Mouse (Mus musculus) Muller cell, postnatal 12 days (primary cell): ENCODE data around the gene Rassf6.

Experiments
- DNase-seq: peaks from one replicate; pipeline ENCODE4 v3.0.0-alpha.2; 2015; ENCODE audit errors: inconsistent ontology term

The Rassf6 gene

GRCm38 (mm10) chr5:90571216-90571615 is 69.2 kb downstream of the Rassf6 start:
- DNase-seq: peak; percentile 18

DNA sequence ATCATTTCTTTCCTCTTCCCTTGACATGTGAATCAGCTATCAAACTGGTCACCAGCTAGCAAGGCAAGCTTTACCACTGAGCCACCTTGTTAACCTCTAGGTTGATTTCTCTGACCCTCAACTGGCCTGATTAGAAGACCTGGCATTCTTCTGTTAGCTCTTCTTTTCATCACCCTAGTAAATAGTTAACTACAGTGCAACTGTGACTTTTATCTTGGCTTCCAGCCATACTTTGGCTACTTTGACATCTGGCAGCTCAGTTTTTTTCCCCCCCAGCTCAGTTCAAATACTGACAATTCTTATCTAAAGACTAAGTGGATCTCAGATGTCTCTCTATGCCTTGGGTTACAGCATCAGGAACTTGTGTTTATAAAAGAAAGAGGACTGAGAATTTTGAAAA is 72.1 kb downstream of the Rassf6 start:
- no peak for DNase-seq

DNA sequence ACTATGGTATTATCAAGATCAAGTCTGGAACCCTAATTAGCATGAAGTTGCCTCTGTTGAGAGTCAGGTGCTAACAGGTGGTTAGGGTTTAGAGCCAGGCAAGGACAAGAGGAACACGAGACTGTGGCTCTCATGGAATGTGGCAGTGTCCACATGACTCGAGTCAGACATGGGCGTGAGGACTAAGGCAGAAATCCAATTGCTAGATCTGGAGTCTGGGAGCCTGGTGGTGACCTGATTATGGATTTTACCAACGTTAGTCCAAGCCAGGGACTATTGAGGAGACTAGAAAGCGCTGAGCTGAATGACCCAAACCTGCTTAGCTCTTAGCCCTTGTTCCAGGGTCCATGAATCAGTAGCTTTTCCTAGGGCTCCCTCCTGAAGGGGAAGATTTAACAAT is 72.7 kb downstream of the Rassf6 start:
- peak; percentile 19 for DNase-seq

DNA sequence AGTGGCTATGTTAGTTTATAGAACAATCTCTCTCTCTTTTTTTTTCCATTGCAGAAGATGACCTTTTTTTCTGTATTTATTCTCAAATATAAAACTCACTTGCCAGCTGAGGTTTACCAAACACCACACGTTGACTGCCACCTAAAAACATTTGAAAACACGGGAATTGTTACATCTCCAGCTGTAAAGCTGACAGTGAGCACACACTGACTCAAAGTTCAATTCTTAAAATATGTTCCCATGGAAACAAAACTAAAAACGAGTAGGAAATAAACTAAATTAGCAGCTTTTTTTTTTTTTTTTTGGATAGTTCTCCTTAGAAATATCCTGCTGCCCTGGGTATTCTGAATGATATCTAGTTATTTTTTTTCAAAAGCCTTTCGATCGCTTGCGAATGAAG is 75.3 kb downstream of the Rassf6 start:
- DNase-seq: no peak

DNA sequence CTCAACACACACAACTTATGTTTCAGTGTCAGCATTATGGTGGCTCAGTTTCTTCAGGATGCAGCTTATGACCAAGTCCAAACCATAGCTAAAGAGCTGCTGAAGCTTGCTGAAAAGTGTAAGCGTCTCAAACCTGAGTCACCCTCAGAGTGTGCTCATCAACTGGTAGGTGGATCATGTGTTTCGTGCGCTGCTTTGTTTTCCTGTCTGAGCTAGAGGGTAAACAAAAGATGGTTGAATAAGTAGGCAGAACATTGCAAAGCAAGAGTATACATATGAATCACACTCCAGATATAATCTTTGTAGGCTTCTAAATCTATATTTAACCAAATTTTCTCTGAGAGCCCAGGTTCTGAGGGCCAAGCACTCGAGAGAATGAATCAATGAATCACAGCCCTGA is 76.3 kb downstream of the Rassf6 start:
- DNase-seq: no peak

GRCm38 (mm10) chr5:90562880-90563279 is 77.6 kb downstream of the Rassf6 start:
- no peak for DNase-seq

GRCm38 (mm10) chr5:90561721-90562275 is 78.7 kb downstream of the Rassf6 start:
- DNase-seq: no peak

DNA sequence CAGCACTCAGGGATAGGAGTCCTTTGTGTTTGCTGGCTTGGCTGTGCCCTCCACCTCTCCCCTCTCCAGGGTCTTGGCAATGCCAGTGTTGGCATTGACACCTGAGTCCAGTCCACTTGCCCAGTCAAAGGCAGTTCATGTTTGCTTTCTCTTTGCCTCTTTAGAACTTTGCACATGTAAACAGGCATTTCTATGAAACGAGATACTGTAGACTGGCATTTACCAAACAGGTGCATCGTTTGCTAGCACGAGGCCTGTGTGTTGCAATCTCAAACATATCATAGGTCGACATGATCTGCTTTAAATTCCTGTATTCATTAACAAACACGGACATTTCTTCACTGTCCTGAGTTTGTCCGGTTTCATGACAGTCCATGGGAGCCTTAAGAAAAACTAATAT is 79.7 kb downstream of the Rassf6 start, which contains the start of gene 5830473C10Rik:
Gene 5830473C10Rik (plus strand): TSS at position 365 of the 400 bp plus-strand sequence.
- DNase-seq: no peak

GRCm38 (mm10) chr5:90556052-90556451 is 84.4 kb downstream of the Rassf6 start:
- no peak for DNase-seq
